Mouse (Mus musculus): ENCODE measurements around the gene Herpud1. TPM values are rescaled to one million over a fixed set of nuclear protein-coding genes. Genes with fewer than 3 reads are reported as not detected.

Gene Herpud1
- polyA plus RNA-seq, 1 experiment from 2014 or later: 163 TPM

GRCm38 (mm10) chr8:94435397-94436111 is 49.3 kb downstream of the Herpud1 start:
- Histone ChIP-seq H3K9ac (ENCODE audit: low read depth, low read length) (no peak overlapping the region), H3K27me3 (replicated peaks; ENCODE audit: control insufficient read depth, insufficient read depth, low read length) (peaks cover 2% of the 10 kb centered on the region; the same call in 1 of the 2 replicates), H3K9me3 (ENCODE audit: control insufficient read depth, low read length) (no peaks in the 10 kb centered on the region), H3K4me3 (ENCODE audit: low read length) (no peak overlapping the region), H3K4me2 (ENCODE audit: low read depth, low read length) (no peak overlapping the region), H3K4me1 (ENCODE audit: control insufficient read depth, insufficient read depth, low read length) (no peaks in the 10 kb centered on the region), H3K27ac (ENCODE audit: low read length) (no peak overlapping the region), H3K36me3 (ENCODE audit: control insufficient read depth, insufficient read depth, low read length) (no peaks in the 10 kb centered on the region)
- WGBS: 90% methylated on average over 15 of the region's 15 CpGs
- no peak for ATAC-seq

DNA sequence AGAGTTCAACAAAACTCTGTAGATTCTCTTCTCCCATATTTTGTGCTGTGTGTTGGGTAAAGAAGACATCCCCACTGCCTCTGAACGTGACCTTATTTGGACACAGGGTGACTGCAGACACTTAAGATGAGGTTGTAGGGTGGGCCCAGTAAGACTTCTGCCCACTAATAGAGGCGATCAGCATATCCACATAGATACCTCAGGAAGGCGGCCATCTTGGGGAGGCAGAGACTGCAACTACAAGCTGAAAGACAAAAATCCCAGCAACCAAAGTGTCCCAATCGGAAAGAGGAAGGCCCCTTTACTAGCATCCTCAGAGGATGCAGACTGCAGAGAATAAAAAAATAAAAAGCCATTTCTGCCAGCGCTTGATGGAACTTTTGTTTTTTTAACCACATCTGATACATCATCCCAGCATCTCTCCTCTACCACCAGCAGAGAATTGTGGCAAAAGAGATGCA is 49.9 kb downstream of the Herpud1 start:
- no peak for ATAC-seq
- Histone ChIP-seq H3K9me3 (ENCODE audit: control insufficient read depth, low read length) (no peaks in the 10 kb centered on the region), H3K27me3 (replicated peaks; ENCODE audit: control insufficient read depth, insufficient read depth, low read length) (peaks cover 2% of the 10 kb centered on the region; the same call in 1 of the 2 replicates), H3K4me2 (ENCODE audit: low read depth, low read length) (no peak overlapping the region), H3K4me1 (ENCODE audit: control insufficient read depth, insufficient read depth, low read length) (no peaks in the 10 kb centered on the region), H3K36me3 (ENCODE audit: control insufficient read depth, insufficient read depth, low read length) (no peaks in the 10 kb centered on the region), H3K4me3 (ENCODE audit: low read length) (no peak overlapping the region), H3K27ac (ENCODE audit: low read length) (no peak overlapping the region), H3K9ac (ENCODE audit: low read depth, low read length) (no peak overlapping the region)
- 89% methylated on average over 5 of the region's 5 CpGs for WGBS

- peaks cover 2% of the 10 kb centered on the region; the same call in 1 of the 2 replicates for H3K27me3 ChIP-seq (replicated peaks; ENCODE audit: control insufficient read depth, insufficient read depth, low read length)
- H3K4me1 ChIP-seq (ENCODE audit: control insufficient read depth, insufficient read depth, low read length): no peaks in the 10 kb centered on the region
- no peak overlapping the region for H3K4me3 ChIP-seq (ENCODE audit: low read length)
- H3K36me3 ChIP-seq (ENCODE audit: control insufficient read depth, insufficient read depth, low read length): no peaks in the 10 kb centered on the region
- no peak for ATAC-seq
- 70% methylated on average over 3 of the region's 3 CpGs for WGBS
- no peak overlapping the region for H3K27ac ChIP-seq (ENCODE audit: low read length)
- no peaks in the 10 kb centered on the region for H3K9me3 ChIP-seq (ENCODE audit: control insufficient read depth, low read length)
- no peak overlapping the region for H3K9ac ChIP-seq (ENCODE audit: low read depth, low read length)
- H3K4me2 ChIP-seq (ENCODE audit: low read depth, low read length): no peak overlapping the region
Measured at GRCm38 (mm10) chr8:94436900-94437299, 50.7 kb downstream of the Herpud1 start.

DNA sequence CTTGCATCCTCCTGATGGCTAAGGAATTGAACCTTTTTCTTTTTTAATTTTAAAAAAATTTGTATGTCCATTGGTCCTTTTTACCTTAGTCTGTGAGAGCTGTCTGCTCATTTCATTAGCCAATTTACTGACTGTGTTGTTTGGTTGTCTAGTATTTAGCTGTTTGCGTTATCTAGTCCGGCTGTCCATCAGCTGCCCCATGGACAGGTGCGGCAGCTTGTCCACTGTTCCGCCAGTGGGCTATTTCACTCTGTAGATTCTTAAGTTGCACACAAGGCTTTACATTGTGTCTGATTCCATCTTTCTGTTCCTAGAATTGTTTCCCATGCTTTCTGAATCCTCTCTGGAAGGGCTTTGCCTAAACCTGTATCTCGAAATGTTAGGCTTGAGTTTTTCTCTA is 52.4 kb downstream of the Herpud1 start:
- H3K9me3 ChIP-seq (ENCODE audit: control insufficient read depth, low read length): no peaks in the 10 kb centered on the region
- no peaks in the 10 kb centered on the region for H3K36me3 ChIP-seq (ENCODE audit: control insufficient read depth, insufficient read depth, low read length)
- no peak overlapping the region for H3K27ac ChIP-seq (ENCODE audit: low read length)
- H3K9ac ChIP-seq (ENCODE audit: low read depth, low read length): no peak overlapping the region
- H3K4me2 ChIP-seq (ENCODE audit: low read depth, low read length): no peak overlapping the region
- no peaks in the 10 kb centered on the region for H3K4me1 ChIP-seq (ENCODE audit: control insufficient read depth, insufficient read depth, low read length)
- no peak overlapping the region for H3K4me3 ChIP-seq (ENCODE audit: low read length)
- WGBS: 81% methylated on average over 5 of the region's 5 CpGs
- ATAC-seq: no peak
- 0 out of 2 replicates have a peak, but pooled peaks cover 2% of the 10 kb centered on the region for H3K27me3 ChIP-seq (replicated peaks; ENCODE audit: control insufficient read depth, insufficient read depth, low read length)

DNA sequence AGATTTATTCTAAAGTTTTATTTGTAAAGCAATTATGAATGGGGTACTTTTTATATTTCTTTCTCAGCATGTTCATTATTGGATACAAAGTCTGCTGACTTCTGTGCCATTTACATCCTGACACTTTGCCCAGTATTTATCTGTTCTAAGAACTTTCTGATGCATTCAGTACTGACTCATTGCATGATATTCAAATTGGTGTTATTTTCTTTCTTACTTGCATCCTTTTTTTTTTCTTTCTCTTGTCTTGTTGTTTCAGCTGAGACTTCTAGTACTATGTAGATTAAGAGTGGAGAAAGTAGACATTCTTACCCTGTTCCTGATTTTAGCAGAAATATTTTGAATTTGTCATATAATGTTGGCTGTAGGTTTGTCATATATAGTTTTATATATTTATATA is 53.5 kb downstream of the Herpud1 start:
- H3K27ac ChIP-seq (ENCODE audit: low read length): no peak overlapping the region
- H3K4me3 ChIP-seq (ENCODE audit: low read length): no peak overlapping the region
- H3K9ac ChIP-seq (ENCODE audit: low read depth, low read length): no peak overlapping the region
- no peaks in the 10 kb centered on the region for H3K9me3 ChIP-seq (ENCODE audit: control insufficient read depth, low read length)
- no peak overlapping the region for H3K4me2 ChIP-seq (ENCODE audit: low read depth, low read length)
- 0 out of 2 replicates have a peak, but pooled peaks cover 2% of the 10 kb centered on the region for H3K27me3 ChIP-seq (replicated peaks; ENCODE audit: control insufficient read depth, insufficient read depth, low read length)
- ATAC-seq: no peak
- no peaks in the 10 kb centered on the region for H3K36me3 ChIP-seq (ENCODE audit: control insufficient read depth, insufficient read depth, low read length)
- no peaks in the 10 kb centered on the region for H3K4me1 ChIP-seq (ENCODE audit: control insufficient read depth, insufficient read depth, low read length)

- no peak for ATAC-seq
- H3K9me3 ChIP-seq (ENCODE audit: control insufficient read depth, low read length): no peaks in the 10 kb centered on the region
- WGBS: 84% methylated on average over 1 of the region's 1 CpGs
- no peak overlapping the region for H3K27ac ChIP-seq (ENCODE audit: low read length)
- H3K4me2 ChIP-seq (ENCODE audit: low read depth, low read length): no peak overlapping the region
- H3K4me1 ChIP-seq (ENCODE audit: control insufficient read depth, insufficient read depth, low read length): no peaks in the 10 kb centered on the region
- H3K9ac ChIP-seq (ENCODE audit: low read depth, low read length): no peak overlapping the region
- no peak overlapping the region for H3K4me3 ChIP-seq (ENCODE audit: low read length)
- H3K36me3 ChIP-seq (ENCODE audit: control insufficient read depth, insufficient read depth, low read length): no peaks in the 10 kb centered on the region
- H3K27me3 ChIP-seq (replicated peaks; ENCODE audit: control insufficient read depth, insufficient read depth, low read length): no peaks in the 10 kb centered on the region
Measured at GRCm38 (mm10) chr8:94440389-94440788, 54.2 kb downstream of the Herpud1 start.

DNA sequence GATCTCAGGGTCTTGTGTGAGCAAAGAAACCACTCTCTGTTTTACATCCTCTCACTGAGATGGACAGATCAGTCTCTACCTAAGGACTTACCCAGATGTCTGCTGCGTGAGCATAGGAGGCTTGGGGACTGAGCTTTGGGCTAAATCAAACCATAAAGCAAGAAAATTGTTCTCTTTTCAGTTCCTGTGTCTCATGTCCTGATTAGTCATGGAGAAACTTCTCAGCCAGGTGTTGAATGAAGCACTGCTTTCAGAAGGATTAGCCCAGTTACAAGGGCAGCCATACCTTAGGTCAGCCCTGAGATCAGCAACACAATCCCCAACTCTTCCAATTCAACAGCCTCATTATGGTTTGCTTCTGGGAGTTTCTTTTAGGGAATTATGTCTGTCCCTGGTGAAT is 55.4 kb downstream of the Herpud1 start:
- no peaks in the 10 kb centered on the region for H3K36me3 ChIP-seq (ENCODE audit: control insufficient read depth, insufficient read depth, low read length)
- no peak for ATAC-seq
- no peaks in the 10 kb centered on the region for H3K4me1 ChIP-seq (ENCODE audit: control insufficient read depth, insufficient read depth, low read length)
- no peak overlapping the region for H3K27ac ChIP-seq (ENCODE audit: low read length)
- H3K27me3 ChIP-seq (replicated peaks; ENCODE audit: control insufficient read depth, insufficient read depth, low read length): no peaks in the 10 kb centered on the region
- H3K4me3 ChIP-seq (ENCODE audit: low read length): no peak overlapping the region
- whole genome bisulfite sequencing: 92% methylated on average over 1 of the region's 1 CpGs
- no peak overlapping the region for H3K9ac ChIP-seq (ENCODE audit: low read depth, low read length)
- no peak overlapping the region for H3K4me2 ChIP-seq (ENCODE audit: low read depth, low read length)
- no peaks in the 10 kb centered on the region for H3K9me3 ChIP-seq (ENCODE audit: control insufficient read depth, low read length)

- no peak for ATAC-seq
- WGBS: 86% methylated on average over 3 of the region's 3 CpGs
- no peak overlapping the region for H3K4me3 ChIP-seq (ENCODE audit: low read length)
Measured at GRCm38 (mm10) chr8:94443153-94443552, 56.9 kb downstream of the Herpud1 start.

DNA sequence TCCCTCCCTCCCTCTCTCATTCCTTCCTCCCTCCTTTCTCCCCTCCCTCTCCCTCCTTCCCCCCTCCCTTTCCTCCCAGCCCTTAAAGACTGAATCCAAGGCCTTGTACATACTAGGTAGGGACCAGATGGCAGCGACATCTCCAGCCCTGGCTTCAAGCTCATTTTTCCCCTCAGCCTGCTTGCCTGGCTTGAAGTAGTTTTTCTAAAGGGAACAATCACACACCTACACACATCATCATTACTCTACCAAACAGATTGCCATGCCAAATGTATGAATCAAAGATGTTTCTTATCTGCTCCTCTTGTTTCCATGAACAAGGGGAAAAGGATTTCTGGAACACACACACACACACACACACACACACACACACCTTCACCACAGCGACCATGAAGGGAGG is 58.2 kb downstream of the Herpud1 start:
- Histone ChIP-seq H3K4me1 (ENCODE audit: control insufficient read depth, insufficient read depth, low read length) (no peaks in the 10 kb centered on the region), H3K27ac (ENCODE audit: low read length) (no peak overlapping the region), H3K36me3 (ENCODE audit: control insufficient read depth, insufficient read depth, low read length) (no peaks in the 10 kb centered on the region), H3K27me3 (replicated peaks; ENCODE audit: control insufficient read depth, insufficient read depth, low read length) (no peaks in the 10 kb centered on the region), H3K4me3 (ENCODE audit: low read length) (no peak overlapping the region), H3K9ac (ENCODE audit: low read depth, low read length) (no peak overlapping the region), H3K9me3 (ENCODE audit: control insufficient read depth, low read length) (no peaks in the 10 kb centered on the region), H3K4me2 (ENCODE audit: low read depth, low read length) (no peak overlapping the region)
- WGBS: 68% methylated on average over 2 of the region's 2 CpGs
- no peak for ATAC-seq

More at GRCm38 (mm10) chr8:94443153-94443552, 56.9 kb downstream of the Herpud1 start:
- no peaks in the 10 kb centered on the region for H3K4me1 ChIP-seq (ENCODE audit: control insufficient read depth, insufficient read depth, low read length)
- no peak overlapping the region for H3K9ac ChIP-seq (ENCODE audit: low read depth, low read length)
- H3K27ac ChIP-seq (ENCODE audit: low read length): no peak overlapping the region
- H3K27me3 ChIP-seq (replicated peaks; ENCODE audit: control insufficient read depth, insufficient read depth, low read length): no peaks in the 10 kb centered on the region
- H3K4me2 ChIP-seq (ENCODE audit: low read depth, low read length): no peak overlapping the region
- H3K36me3 ChIP-seq (ENCODE audit: control insufficient read depth, insufficient read depth, low read length): no peaks in the 10 kb centered on the region
- H3K9me3 ChIP-seq (ENCODE audit: control insufficient read depth, low read length): no peaks in the 10 kb centered on the region
